ENCODE assay signal across 16 mouse cellular contexts in the genomic region with DNA sequence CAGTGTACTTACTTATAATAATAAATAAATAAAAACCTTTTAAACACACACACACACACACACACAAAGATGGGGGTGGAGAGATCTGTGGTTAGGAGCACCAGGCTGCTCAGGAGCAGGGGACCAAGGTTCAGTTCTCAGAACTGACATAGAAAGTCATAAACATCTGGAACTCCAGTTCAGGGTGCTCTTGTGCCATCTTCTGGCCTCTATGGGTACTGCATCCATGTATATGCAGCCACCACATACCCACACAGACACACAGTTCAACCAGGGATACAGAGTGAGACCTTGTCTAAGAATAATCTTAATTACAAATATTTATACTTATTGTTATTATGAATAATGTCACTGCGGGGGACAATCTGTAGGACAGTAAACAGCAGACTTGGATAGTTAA. TPM values are rescaled to one million over a fixed set of nuclear protein-coding genes. Genes with fewer than 3 reads are reported as not detected.
DNase-seq lines count a peak whose midpoint lies in the region; ATAC-seq and TF ChIP-seq lines count a peak whose summit lies in the region.
"Had no signal": no experiment of that assay in that cellular context is flagged by ENCODE, and none has a peak within 500 bp of the region (broad histone marks: within the 10 kb centered on the region; RNA-seq: fewer than 3 reads in every experiment).

No protein-coding gene starts in this region.

- ATAC-seq in forebrain, postnatal 0 days: no peak
- no peak for ATAC-seq in forebrain, embryonic 15.5 days (replicated peaks)
- ATAC-seq in lung, embryonic 14.5 days (ENCODE audit: insufficient read depth): no peak

- H3K4me2 ChIP-seq in forebrain, postnatal 0 days (ENCODE audit: low read depth): no peak overlapping the region
- H3K4me2 ChIP-seq in forebrain, embryonic 15.5 days (replicated peaks): no peak overlapping the region
- H3K4me2 ChIP-seq in lung, embryonic 14.5 days: no peak overlapping the region
- H3K4me2 ChIP-seq: midbrain, embryonic 11.5 days; neural tube, embryonic 12.5 days had no signal

- 90% methylated on average over 1 of the region's 1 CpGs for WGBS in forebrain, postnatal 0 days
- WGBS in forebrain, embryonic 15.5 days: 83% methylated on average over 1 of the region's 1 CpGs
- WGBS in lung, embryonic 14.5 days: 85% methylated on average over 1 of the region's 1 CpGs

- no peaks in the 10 kb centered on the region for H3K36me3 ChIP-seq in forebrain, postnatal 0 days (ENCODE audit: insufficient read depth)
- H3K36me3 ChIP-seq in forebrain, embryonic 15.5 days: no peaks in the 10 kb centered on the region
- no peaks in the 10 kb centered on the region for H3K36me3 ChIP-seq in lung, embryonic 14.5 days (ENCODE audit: insufficient read depth)
- no peaks in the 10 kb centered on the region for H3K36me3 ChIP-seq in splenic B cell, adult 2 months (ENCODE audit: control insufficient read depth, insufficient read depth, low read length, poor library complexity, severe bottlenecking)
- H3K36me3 ChIP-seq: limb, embryonic 10.5 days; neural tube, embryonic 12.5 days had no signal

- H3K4me1 ChIP-seq in forebrain, postnatal 0 days (ENCODE audit: insufficient read depth): no peaks in the 10 kb centered on the region
- H3K4me1 ChIP-seq in forebrain, embryonic 15.5 days: no peaks in the 10 kb centered on the region
- no peaks in the 10 kb centered on the region for H3K4me1 ChIP-seq in lung, embryonic 14.5 days (ENCODE audit: insufficient read depth)
- H3K4me1 ChIP-seq: limb, embryonic 10.5 days; neural tube, embryonic 12.5 days had no signal

- DNase-seq in forebrain, postnatal 0 days: no peak
- DNase-seq in lung, embryonic 14.5 days: peak; percentile 14
- DNase-seq in lung, postnatal 4 days: no peak
- DNase-seq in ZHBTc4 (ENCODE audit: low read depth, low spot score): peak; percentile 69
- peak; percentile 29 for DNase-seq in splenic B cell, adult 2 months (ENCODE audit: low read depth, low spot score)
- DNase-seq in adrenal gland, adult 8-10 months: no peak
- no peak for DNase-seq in frontal cortex, adult 2 months (ENCODE audit: extremely low spot score in 1 of 2, low spot score in 1 of 2)
- DNase-seq: gastrocnemius, postnatal 14 days; lung, adult 2 months; retina, postnatal 1 day had no signal

- no peak overlapping the region for H3K9ac ChIP-seq in forebrain, postnatal 0 days
- no peak overlapping the region for H3K9ac ChIP-seq in forebrain, embryonic 15.5 days (replicated peaks)
- H3K9ac ChIP-seq in lung, embryonic 14.5 days: no peak overlapping the region
- H3K9ac ChIP-seq: neural tube, embryonic 12.5 days had no signal

- H3K9me3 ChIP-seq in forebrain, postnatal 0 days (ENCODE audit: low read length): no peaks in the 10 kb centered on the region
- no peaks in the 10 kb centered on the region for H3K9me3 ChIP-seq in forebrain, embryonic 15.5 days
- H3K9me3 ChIP-seq in lung, embryonic 14.5 days (ENCODE audit: low read depth, low read length): no peaks in the 10 kb centered on the region
- H3K9me3 ChIP-seq: neural tube, embryonic 12.5 days had no signal

- no peak overlapping the region for H3K27ac ChIP-seq in forebrain, postnatal 0 days (ENCODE audit: low read depth, low read length)
- H3K27ac ChIP-seq in forebrain, embryonic 15.5 days (replicated peaks): no peak overlapping the region
- H3K27ac ChIP-seq in lung, embryonic 14.5 days (ENCODE audit: low read depth): no peak overlapping the region
- H3K27ac ChIP-seq: limb, embryonic 10.5 days; neural tube, embryonic 12.5 days had no signal

- no peaks in the 10 kb centered on the region for H3K27me3 ChIP-seq in forebrain, postnatal 0 days (ENCODE audit: insufficient read depth, low read length)
- H3K27me3 ChIP-seq in forebrain, embryonic 15.5 days: no peaks in the 10 kb centered on the region
- H3K27me3 ChIP-seq in lung, embryonic 14.5 days (ENCODE audit: insufficient read depth, low read length): no peaks in the 10 kb centered on the region
- H3K27me3 ChIP-seq in splenic B cell, adult 2 months (ENCODE audit: control insufficient read depth, insufficient read depth, low read length, poor library complexity, severe bottlenecking): no peaks in the 10 kb centered on the region
- H3K27me3 ChIP-seq: neural tube, embryonic 12.5 days had no signal

- H3K4me3 ChIP-seq in forebrain, postnatal 0 days (ENCODE audit: low read depth, low read length): no peak overlapping the region
- H3K4me3 ChIP-seq in forebrain, embryonic 15.5 days: no peak overlapping the region
- H3K4me3 ChIP-seq in lung, embryonic 14.5 days (ENCODE audit: low read depth, low read length): no peak overlapping the region
- H3K4me3 ChIP-seq: limb, embryonic 10.5 days; neural tube, embryonic 12.5 days had no signal

- TF ChIP-seq CTCF in forebrain, postnatal 0 days (IDR thresholded peaks at IDR 0.05; ENCODE audit: low read depth): peak; percentile 52
- peak; percentile 38 for TF ChIP-seq CTCF in lung, embryonic 14.5 days (IDR thresholded peaks at IDR 0.05; ENCODE audit: low read depth)

RNA-seq across cellular contexts. Expression of gene Rph3a, which starts 26.9 kb away (rescaled TPM):
- total RNA-seq in forebrain, postnatal 0 days (2014; rRNA removed): 39.2 and 44.1 TPM in 2 replicates
- 29.5 and 36.4 TPM in 2 replicates for polyA plus RNA-seq in forebrain, postnatal 0 days (2015; fragmentation: Nextera tagmentation; extraction: Ambion mirVana)
- 21.1 and 21.3 TPM in 2 replicates for polyA plus RNA-seq in forebrain, embryonic 15.5 days (2015; fragmentation: Nextera tagmentation; extraction: Ambion mirVana)
- polyA plus RNA-seq in lung, embryonic 14.5 days (2014; fragmentation: Nextera tagmentation; extraction: Ambion mirVana): 0.09 TPM in 1 of 2 replicates, not detected in the other
- total RNA-seq in adrenal gland, adult 8-10 months (2022): 1 to 10 TPM; 3.5 to 9.1 (median 6.0) TPM
- 188 and 208 TPM in 2 replicates for polyA plus RNA-seq in frontal cortex, adult 2 months (2012; rRNA removed)
- total RNA-seq: common myeloid progenitor, adult 5-6 weeks had no signal
- polyA plus RNA-seq: heart, embryonic 14.5 days; limb, embryonic 10.5 days; lung, adult 2 months had no signal

Comparison
In these comparisons a context has a peak if more than half of its experiments do, and no peak if none do; other contexts are left out.
1. DNase-seq: peak in lung, embryonic 14.5 days (single experiment), ZHBTc4 (single experiment) and splenic B cell, adult 2 months (single experiment); none in forebrain, postnatal 0 days (single experiment), lung, postnatal 4 days (0 of 2), adrenal gland, adult 8-10 months (single experiment) and frontal cortex, adult 2 months (0 of 2).
2. RNA of gene Rph3a, which starts 26.9 kb away (polyA plus RNA-seq): 188 to 208 TPM in frontal cortex, adult 2 months, 29.5 to 36.4 TPM in forebrain, postnatal 0 days and 21.1 to 21.3 TPM in forebrain, embryonic 15.5 days; 0.09 TPM in lung, embryonic 14.5 days; every median in the first group is over 10 times any median in the second.